Comparison of ENCODE assay signal across 18 mouse cellular contexts in genomic region chr13:23898242-23898641, GRCm38 (mm10). TPM values are rescaled to one million over a fixed set of nuclear protein-coding genes. Genes with fewer than 3 reads are reported as not detected.
DNase-seq lines count a peak whose midpoint lies in the region; ATAC-seq and TF ChIP-seq lines count a peak whose summit lies in the region.
"Had no signal": no experiment of that assay in that cellular context is flagged by ENCODE, and none has a peak within 500 bp of the region (broad histone marks: within the 10 kb centered on the region; RNA-seq: fewer than 3 reads in every experiment).

No protein-coding gene starts in this region.

- H3K9ac ChIP-seq in heart, postnatal 0 days (replicated peaks; ENCODE audit: low read depth, low read length): no peak overlapping the region
- no peak overlapping the region for H3K9ac ChIP-seq in heart, adult 2 months (ENCODE audit: low read depth, low read length)
- H3K9ac ChIP-seq in midbrain, embryonic 14.5 days (replicated peaks; ENCODE audit: low read length): no peak overlapping the region
- no peak overlapping the region for H3K9ac ChIP-seq in hindbrain, embryonic 16.5 days (ENCODE audit: low read depth, low read length)
- H3K9ac ChIP-seq: heart, embryonic 13.5 days; liver, embryonic 15.5 days had no signal

- H3K9me3 ChIP-seq in heart, postnatal 0 days (replicated peaks; ENCODE audit: control insufficient read depth, low read length): no peaks in the 10 kb centered on the region
- no peaks in the 10 kb centered on the region for H3K9me3 ChIP-seq in midbrain, embryonic 14.5 days (ENCODE audit: control insufficient read depth, low read length)
- no peaks in the 10 kb centered on the region for H3K9me3 ChIP-seq in hindbrain, embryonic 16.5 days (ENCODE audit: control insufficient read depth, low read length)
- H3K9me3 ChIP-seq: heart, embryonic 13.5 days; limb, embryonic 10.5 days; liver, embryonic 15.5 days; midbrain, embryonic 10.5 days had no signal

- no peaks in the 10 kb centered on the region for H3K4me1 ChIP-seq in heart, postnatal 0 days (ENCODE audit: control insufficient read depth, insufficient read depth)
- H3K4me1 ChIP-seq in heart, adult 2 months (ENCODE audit: control insufficient read depth, insufficient read depth, low read length): no peaks in the 10 kb centered on the region
- H3K4me1 ChIP-seq in midbrain, embryonic 14.5 days (ENCODE audit: control insufficient read depth, insufficient read depth, low read length): no peaks in the 10 kb centered on the region
- no peaks in the 10 kb centered on the region for H3K4me1 ChIP-seq in hindbrain, embryonic 16.5 days (ENCODE audit: control insufficient read depth, insufficient read depth, low read depth, low read length)
- H3K4me1 ChIP-seq: heart, embryonic 13.5 days; limb, embryonic 10.5 days; liver, embryonic 15.5 days had no signal

- no peak for TF ChIP-seq EP300 in heart, postnatal 0 days (IDR thresholded peaks at IDR 0.05; ENCODE audit: low read depth)
- TF ChIP-seq EP300 in heart, adult 2 months (IDR thresholded peaks at IDR 0.05; ENCODE audit: insufficient read depth, low read depth, low read length): no peak

- no peak overlapping the region for H3K4me3 ChIP-seq in heart, postnatal 0 days (ENCODE audit: low read depth, low read length)
- no peak overlapping the region for H3K4me3 ChIP-seq in heart, adult 2 months
- H3K4me3 ChIP-seq in midbrain, embryonic 14.5 days (replicated peaks; ENCODE audit: low read depth, low read length): no peak overlapping the region
- H3K4me3 ChIP-seq in hindbrain, embryonic 16.5 days (ENCODE audit: low read length): no peak overlapping the region
- no peak overlapping the region for H3K4me3 ChIP-seq in gastrocnemius, adult 2 months
- H3K4me3 ChIP-seq: heart, embryonic 13.5 days; limb, embryonic 10.5 days; liver, embryonic 15.5 days; midbrain, embryonic 10.5 days had no signal

- 27% methylated on average over 6 of the region's 6 CpGs for WGBS in heart, postnatal 0 days
- WGBS in heart, adult 2 months: 14% methylated on average over 6 of the region's 6 CpGs
- WGBS in midbrain, embryonic 14.5 days: 58% methylated on average over 6 of the region's 6 CpGs
- 53% methylated on average over 6 of the region's 6 CpGs for WGBS in hindbrain, embryonic 16.5 days

- no peak for ATAC-seq in heart, postnatal 0 days (ENCODE audit: insufficient read depth, low read depth)
- ATAC-seq in CD4-positive, CD25-positive, alpha-beta regulatory T cell, adult 4 months: peak; percentile 47
- no peak for ATAC-seq in midbrain, embryonic 14.5 days (ENCODE audit: low FRiP score, low TSS enrichment)
- no peak for ATAC-seq in hindbrain, embryonic 16.5 days
- ATAC-seq: activated CD4-positive, CD25-positive, alpha-beta regulatory T cell, adult 4 months; inflammation-experienced regulatory T-cells, adult 6 months had no signal

- DNase-seq in heart, postnatal 0 days (ENCODE audit: low spot score): peak; percentile 19
- no peak for DNase-seq in heart, adult 2 months
- DNase-seq in kidney, postnatal 25 days: peak; percentile 10 to 50
- DNase-seq in splenic B cell, adult 2 months (ENCODE audit: low read depth, low spot score): peak; percentile 48
- no peak for DNase-seq in midbrain, embryonic 14.5 days
- no peak for DNase-seq in gastrocnemius, adult 2 months
- DNase-seq: cerebellum, adult 11 months had no signal

- no peaks in the 10 kb centered on the region for H3K27me3 ChIP-seq in heart, postnatal 0 days (ENCODE audit: control insufficient read depth, insufficient read depth, low read length)
- no peaks in the 10 kb centered on the region for H3K27me3 ChIP-seq in heart, adult 2 months (ENCODE audit: control insufficient read depth, insufficient read depth, low read length)
- H3K27me3 ChIP-seq in splenic B cell, adult 2 months (ENCODE audit: control insufficient read depth, insufficient read depth, low read length, poor library complexity, severe bottlenecking): no peaks in the 10 kb centered on the region
- H3K27me3 ChIP-seq in midbrain, embryonic 14.5 days (ENCODE audit: control insufficient read depth, insufficient read depth, low read length): no peaks in the 10 kb centered on the region
- H3K27me3 ChIP-seq in hindbrain, embryonic 16.5 days (replicated peaks; ENCODE audit: control insufficient read depth, insufficient read depth, low read length): no peaks in the 10 kb centered on the region
- H3K27me3 ChIP-seq: liver, embryonic 15.5 days had no signal

- H3K27ac ChIP-seq in heart, postnatal 0 days (ENCODE audit: low read depth): no peak overlapping the region
- no peak overlapping the region for H3K27ac ChIP-seq in heart, adult 2 months
- no peak overlapping the region for H3K27ac ChIP-seq in midbrain, embryonic 14.5 days (replicated peaks; ENCODE audit: low read depth, low read length)
- no peak overlapping the region for H3K27ac ChIP-seq in hindbrain, embryonic 16.5 days (ENCODE audit: low read depth, low read length)
- no peak overlapping the region for H3K27ac ChIP-seq in gastrocnemius, adult 2 months
- H3K27ac ChIP-seq: heart, embryonic 13.5 days; limb, embryonic 10.5 days; liver, embryonic 15.5 days; midbrain, embryonic 10.5 days; stomach, postnatal 0 days had no signal

- H3K4me2 ChIP-seq in heart, postnatal 0 days (ENCODE audit: low read depth, low read length): no peak overlapping the region
- no peak overlapping the region for H3K4me2 ChIP-seq in midbrain, embryonic 14.5 days (ENCODE audit: low read length)
- H3K4me2 ChIP-seq in hindbrain, embryonic 16.5 days (ENCODE audit: low read length): no peak overlapping the region
- H3K4me2 ChIP-seq: heart, embryonic 13.5 days; liver, embryonic 15.5 days had no signal

- TF ChIP-seq POLR2A in heart, adult 2 months (IDR thresholded peaks at IDR 0.05; ENCODE audit: insufficient read depth, low read depth, low read length): no peak

- no peak for TF ChIP-seq CTCF in heart, postnatal 0 days (IDR thresholded peaks at IDR 0.05; ENCODE audit: low read depth)
- no peak for TF ChIP-seq CTCF in heart, adult 2 months (IDR thresholded peaks at IDR 0.05)
- no peak for TF ChIP-seq CTCF in gastrocnemius, adult 2 months (IDR thresholded peaks at IDR 0.05)

- H3K36me3 ChIP-seq in heart, postnatal 0 days (replicated peaks; ENCODE audit: control insufficient read depth, insufficient read depth, low read length): no peaks in the 10 kb centered on the region
- H3K36me3 ChIP-seq in heart, adult 2 months (ENCODE audit: control insufficient read depth, insufficient read depth, low read length): no peaks in the 10 kb centered on the region
- H3K36me3 ChIP-seq in splenic B cell, adult 2 months (ENCODE audit: control insufficient read depth, insufficient read depth, low read length, poor library complexity, severe bottlenecking): no peaks in the 10 kb centered on the region
- no peaks in the 10 kb centered on the region for H3K36me3 ChIP-seq in midbrain, embryonic 14.5 days (ENCODE audit: control insufficient read depth, insufficient read depth, low read length)
- no peaks in the 10 kb centered on the region for H3K36me3 ChIP-seq in hindbrain, embryonic 16.5 days (ENCODE audit: control insufficient read depth, insufficient read depth, low read length)
- H3K36me3 ChIP-seq: heart, embryonic 13.5 days; limb, embryonic 10.5 days; liver, embryonic 15.5 days; midbrain, embryonic 10.5 days had no signal

- H3K79me2 ChIP-seq in heart, adult 2 months (replicated peaks; ENCODE audit: control insufficient read depth, insufficient read depth, low read length): no peaks in the 10 kb centered on the region

- intact Hi-C loops in heart, adult 2 months (cut with DNase I): no loop called here
- intact Hi-C loops in gastrocnemius, adult 2 months (cut with DNase I): no loop called here

RNA-seq across cellular contexts. Expression of gene Slc17a4, which starts 16.6 kb away (rescaled TPM):
- total RNA-seq in heart, postnatal 0 days (2014; rRNA removed; ENCODE audit: low replicate concordance): not detected in 2 replicates
- not detected in 2 replicates for polyA plus RNA-seq in heart, postnatal 0 days (2015; fragmentation: Nextera tagmentation; extraction: Ambion mirVana)
- not detected for total RNA-seq in heart, adult 2 months (2021)
- not detected in 2 replicates for polyA plus RNA-seq in heart, adult 2 months (2012; rRNA removed)
- not detected for polyA plus RNA-seq in CD4-positive, CD25-positive, alpha-beta regulatory T cell, adult 4 months (2017; shearing (Covaris generic))
- not detected in 2 replicates for polyA plus RNA-seq in midbrain, embryonic 14.5 days (2014; fragmentation: Nextera tagmentation; extraction: Ambion mirVana)
- not detected in 2 replicates for polyA plus RNA-seq in hindbrain, embryonic 16.5 days (2015; fragmentation: Nextera tagmentation; extraction: Ambion mirVana)
- total RNA-seq in gastrocnemius, adult 2 months (2021): not detected
- total RNA-seq: layer of hippocampus, postnatal 10 days had no signal
- polyA plus RNA-seq: activated CD4-positive, CD25-positive, alpha-beta regulatory T cell, adult 4 months; frontal cortex, adult 2 months; heart, embryonic 13.5 days; limb, embryonic 10.5 days; midbrain, embryonic 10.5 days had no signal

RNA-seq across cellular contexts. Expression of gene Slc17a1, which starts 30.7 kb away (rescaled TPM):
- not detected in 2 replicates for total RNA-seq in heart, postnatal 0 days (2014; rRNA removed; ENCODE audit: low replicate concordance)
- polyA plus RNA-seq in heart, postnatal 0 days (2015; fragmentation: Nextera tagmentation; extraction: Ambion mirVana): not detected in 2 replicates
- not detected for total RNA-seq in heart, adult 2 months (2021)
- not detected in 2 replicates for polyA plus RNA-seq in heart, adult 2 months (2012; rRNA removed)
- polyA plus RNA-seq in CD4-positive, CD25-positive, alpha-beta regulatory T cell, adult 4 months (2017; shearing (Covaris generic)): under 1 TPM in 1 of 2 experiments, not detected in 1; 0.16 TPM
- not detected in 2 replicates for polyA plus RNA-seq in midbrain, embryonic 14.5 days (2014; fragmentation: Nextera tagmentation; extraction: Ambion mirVana)
- polyA plus RNA-seq in hindbrain, embryonic 16.5 days (2015; fragmentation: Nextera tagmentation; extraction: Ambion mirVana): not detected in 2 replicates
- total RNA-seq in gastrocnemius, adult 2 months (2021): not detected
- total RNA-seq: layer of hippocampus, postnatal 10 days had no signal
- polyA plus RNA-seq: activated CD4-positive, CD25-positive, alpha-beta regulatory T cell, adult 4 months; frontal cortex, adult 2 months; heart, embryonic 13.5 days; inflammation-experienced regulatory T-cells, adult 6 months; limb, embryonic 10.5 days; midbrain, embryonic 10.5 days; stomach, postnatal 0 days had no signal

RNA-seq across cellular contexts. Expression of gene Hist1h2ba, which starts 35.7 kb away (rescaled TPM):
- not detected in 2 replicates for total RNA-seq in heart, postnatal 0 days (2014; rRNA removed; ENCODE audit: low replicate concordance)
- polyA plus RNA-seq in heart, postnatal 0 days (2015; fragmentation: Nextera tagmentation; extraction: Ambion mirVana): not detected in 2 replicates
- total RNA-seq in heart, adult 2 months (2021): not detected
- not detected in 2 replicates for polyA plus RNA-seq in heart, adult 2 months (2012; rRNA removed)
- polyA plus RNA-seq in CD4-positive, CD25-positive, alpha-beta regulatory T cell, adult 4 months (2017; shearing (Covaris generic)): not detected
- polyA plus RNA-seq in midbrain, embryonic 14.5 days (2014; fragmentation: Nextera tagmentation; extraction: Ambion mirVana): not detected in 2 replicates
- polyA plus RNA-seq in hindbrain, embryonic 16.5 days (2015; fragmentation: Nextera tagmentation; extraction: Ambion mirVana): not detected in 2 replicates
- not detected for total RNA-seq in gastrocnemius, adult 2 months (2021)
- total RNA-seq: layer of hippocampus, postnatal 10 days had no signal
- polyA plus RNA-seq: activated CD4-positive, CD25-positive, alpha-beta regulatory T cell, adult 4 months; frontal cortex, adult 2 months; heart, embryonic 13.5 days; inflammation-experienced regulatory T-cells, adult 6 months; limb, embryonic 10.5 days; liver, embryonic 15.5 days; midbrain, embryonic 10.5 days; stomach, postnatal 0 days had no signal

RNA-seq across cellular contexts. Expression of gene Hist1h2aa, which starts 36.0 kb away (rescaled TPM):
- not detected in 2 replicates for total RNA-seq in heart, postnatal 0 days (2014; rRNA removed; ENCODE audit: low replicate concordance)
- not detected in 2 replicates for polyA plus RNA-seq in heart, postnatal 0 days (2015; fragmentation: Nextera tagmentation; extraction: Ambion mirVana)
- total RNA-seq in heart, adult 2 months (2021): not detected
- not detected in 2 replicates for polyA plus RNA-seq in heart, adult 2 months (2012; rRNA removed)
- polyA plus RNA-seq in CD4-positive, CD25-positive, alpha-beta regulatory T cell, adult 4 months (2017; shearing (Covaris generic)): not detected
- not detected in 2 replicates for polyA plus RNA-seq in midbrain, embryonic 14.5 days (2014; fragmentation: Nextera tagmentation; extraction: Ambion mirVana)
- not detected in 2 replicates for polyA plus RNA-seq in hindbrain, embryonic 16.5 days (2015; fragmentation: Nextera tagmentation; extraction: Ambion mirVana)
- not detected for total RNA-seq in gastrocnemius, adult 2 months (2021)
- total RNA-seq: layer of hippocampus, postnatal 10 days had no signal
- polyA plus RNA-seq: activated CD4-positive, CD25-positive, alpha-beta regulatory T cell, adult 4 months; frontal cortex, adult 2 months; heart, embryonic 13.5 days; inflammation-experienced regulatory T-cells, adult 6 months; limb, embryonic 10.5 days; liver, embryonic 15.5 days; midbrain, embryonic 10.5 days; stomach, postnatal 0 days had no signal

RNA-seq across cellular contexts. Expression of gene Slc17a3, which starts 59.0 kb away (rescaled TPM):
- total RNA-seq in heart, postnatal 0 days (2014; rRNA removed; ENCODE audit: low replicate concordance): 0.08 TPM in 1 of 2 replicates, not detected in the other
- polyA plus RNA-seq in heart, postnatal 0 days (2015; fragmentation: Nextera tagmentation; extraction: Ambion mirVana): not detected in 2 replicates
- not detected for total RNA-seq in heart, adult 2 months (2021)
- not detected in 2 replicates for polyA plus RNA-seq in heart, adult 2 months (2012; rRNA removed)
- polyA plus RNA-seq in CD4-positive, CD25-positive, alpha-beta regulatory T cell, adult 4 months (2017; shearing (Covaris generic)): not detected
- not detected in 2 replicates for polyA plus RNA-seq in midbrain, embryonic 14.5 days (2014; fragmentation: Nextera tagmentation; extraction: Ambion mirVana)
- polyA plus RNA-seq in hindbrain, embryonic 16.5 days (2015; fragmentation: Nextera tagmentation; extraction: Ambion mirVana): not detected in 2 replicates
- total RNA-seq in gastrocnemius, adult 2 months (2021): not detected
- total RNA-seq: layer of hippocampus, postnatal 10 days had no signal
- polyA plus RNA-seq: activated CD4-positive, CD25-positive, alpha-beta regulatory T cell, adult 4 months; frontal cortex, adult 2 months; heart, embryonic 13.5 days; inflammation-experienced regulatory T-cells, adult 6 months; limb, embryonic 10.5 days; midbrain, embryonic 10.5 days; stomach, postnatal 0 days had no signal

Comparison
In these comparisons a context has a peak if more than half of its experiments do, and no peak if none do; other contexts are left out.
1. DNase-seq: peak in heart, postnatal 0 days (single experiment), kidney, postnatal 25 days (2 of 2) and splenic B cell, adult 2 months (single experiment); none in heart, adult 2 months (0 of 2), midbrain, embryonic 14.5 days (single experiment) and gastrocnemius, adult 2 months (single experiment).